In the genomic region with DNA sequence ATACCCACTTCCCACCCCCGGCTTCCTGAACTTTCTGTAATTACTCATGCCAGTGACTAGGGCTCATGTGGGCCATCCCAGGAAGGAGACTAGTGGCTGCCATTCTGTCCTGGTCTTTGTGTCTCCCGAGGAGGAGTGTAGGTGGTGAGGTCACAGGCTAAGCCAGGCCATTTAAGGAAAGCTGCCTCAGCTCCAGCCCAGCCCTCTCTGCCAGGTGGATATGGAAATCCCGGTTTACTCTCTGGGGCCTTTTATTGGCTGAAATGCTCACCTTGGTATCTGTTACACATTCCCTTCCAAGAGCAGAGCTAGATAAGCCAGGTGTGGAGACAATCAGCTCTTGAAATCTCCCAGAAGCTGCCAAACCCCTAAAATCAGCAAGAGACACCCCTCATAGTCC, we compare ENCODE assay signal across 30 mouse cellular contexts. TPM values are rescaled to one million over a fixed set of nuclear protein-coding genes. Genes with fewer than 3 reads are reported as not detected.
A peak's percentile ranks its signal among the peaks of the same experiment; 100 is the strongest.
DNase-seq lines count a peak whose midpoint lies in the region; ATAC-seq and TF ChIP-seq lines count a peak whose summit lies in the region.
"Had no signal": no experiment of that assay in that cellular context is flagged by ENCODE, and none has a peak within 500 bp of the region (broad histone marks: within the 10 kb centered on the region; RNA-seq: fewer than 3 reads in every experiment).

No protein-coding gene starts in this region.

- peak overlapping the region; percentile 34; the same call in 1 of the 2 replicates for H3K27ac ChIP-seq in lung, postnatal 0 days (ENCODE audit: low read length)
- H3K27ac ChIP-seq in ES-E14 (ENCODE audit: insufficient read depth, low read depth, low read length, poor library complexity, severe bottlenecking) = peak overlapping the region; percentile 82
- peak overlapping the region; percentile 70 for H3K27ac ChIP-seq in intestine, embryonic 16.5 days (ENCODE audit: low read length)
- H3K27ac ChIP-seq in stomach, embryonic 16.5 days (ENCODE audit: low read length) = peak overlapping the region; percentile 82
- H3K27ac ChIP-seq: embryonic facial prominence, embryonic 13.5 days; heart, adult 2 months; heart, embryonic 13.5 days; hindbrain, embryonic 12.5 days; limb, embryonic 13.5 days; liver, embryonic 13.5 days; midbrain, embryonic 15.5 days had no signal

- no peak overlapping the region for H3K4me2 ChIP-seq in lung, postnatal 0 days (replicated peaks; ENCODE audit: low read depth, low read length)
- H3K4me2 ChIP-seq in intestine, embryonic 16.5 days (ENCODE audit: low read depth, low read length) = no peak overlapping the region
- H3K4me2 ChIP-seq in stomach, embryonic 16.5 days (ENCODE audit: low read depth, low read length) = no peak overlapping the region
- H3K4me2 ChIP-seq: embryonic facial prominence, embryonic 13.5 days; heart, embryonic 13.5 days; hindbrain, embryonic 12.5 days; limb, embryonic 13.5 days; liver, embryonic 13.5 days; midbrain, embryonic 15.5 days had no signal

- in situ Hi-C loops in ES-E14 (cut with MboI; ENCODE audit: low sequenced_read_pairs in 2 of 2, unreplicated experiment in 2 of 2) = no loop called here

- H3K4me3 ChIP-seq in lung, postnatal 0 days (ENCODE audit: low read depth, low read length) = no peak overlapping the region
- H3K4me3 ChIP-seq in ES-E14 (ENCODE audit: insufficient read depth in 1 of 2, low read depth in 1 of 2, low read length in 2 of 2, poor library complexity in 1 of 2, severe bottlenecking in 1 of 2) = peak overlapping the region; percentile 2 to 35; a peak in 2 of 4 replicates
- H3K4me3 ChIP-seq in intestine, embryonic 16.5 days (ENCODE audit: low read length) = no peak overlapping the region
- no peak overlapping the region for H3K4me3 ChIP-seq in stomach, embryonic 16.5 days (replicated peaks; ENCODE audit: low read length)
- H3K4me3 ChIP-seq: embryonic facial prominence, embryonic 13.5 days; heart, adult 2 months; heart, embryonic 13.5 days; hindbrain, embryonic 12.5 days; limb, embryonic 13.5 days; liver, embryonic 13.5 days; megakaryocyte, embryonic 14.5 days; midbrain, embryonic 15.5 days had no signal

- 20% methylated on average over 3 of the region's 3 CpGs for WGBS in lung, postnatal 0 days
- 27% methylated on average over 3 of the region's 3 CpGs for WGBS in intestine, embryonic 16.5 days
- 25% methylated on average over 3 of the region's 3 CpGs for WGBS in stomach, embryonic 16.5 days

- H3K4me1 ChIP-seq in lung, postnatal 0 days (ENCODE audit: insufficient read depth, low read depth, low read length) = no peaks in the 10 kb centered on the region; the same call in 1 of the 2 replicates
- H3K4me1 ChIP-seq in ES-E14 (ENCODE audit: control insufficient read depth in 2 of 2, insufficient read depth in 2 of 2, low read length in 2 of 2, poor library complexity in 1 of 2) = peaks cover 27 to 45% of the 10 kb centered on the region in 2 experiments
- H3K4me1 ChIP-seq in intestine, embryonic 16.5 days (ENCODE audit: control insufficient read depth, insufficient read depth, low read length) = peaks cover 21% of the 10 kb centered on the region
- peaks cover 21% of the 10 kb centered on the region for H3K4me1 ChIP-seq in stomach, embryonic 16.5 days (ENCODE audit: control insufficient read depth, insufficient read depth, low read length)

- H3K36me3 ChIP-seq in lung, postnatal 0 days (ENCODE audit: insufficient read depth, low read length) = no peaks in the 10 kb centered on the region
- H3K36me3 ChIP-seq in ES-E14 (ENCODE audit: control insufficient read depth, insufficient read depth, low read length, poor library complexity, severe bottlenecking) = peaks cover 23% of the 10 kb centered on the region; the same call in 1 of the 2 replicates
- H3K36me3 ChIP-seq in intestine, embryonic 16.5 days (ENCODE audit: control insufficient read depth, insufficient read depth, low read length) = no peaks in the 10 kb centered on the region
- H3K36me3 ChIP-seq in stomach, embryonic 16.5 days (ENCODE audit: control insufficient read depth, insufficient read depth, low read length) = no peaks in the 10 kb centered on the region; the same call in 1 of the 2 replicates
- H3K36me3 ChIP-seq: embryonic facial prominence, embryonic 13.5 days; G1E; heart, embryonic 13.5 days; hindbrain, embryonic 12.5 days; limb, embryonic 13.5 days; liver, embryonic 13.5 days; midbrain, embryonic 15.5 days had no signal

- no peak for TF ChIP-seq CTCF in lung, postnatal 0 days (IDR thresholded peaks at IDR 0.05)

- ATAC-seq in lung, postnatal 0 days = no peak
- peak; percentile 39 for ATAC-seq in intestine, embryonic 16.5 days
- no peak for ATAC-seq in stomach, embryonic 16.5 days (ENCODE audit: insufficient read depth, low FRiP score)
- ATAC-seq: activated CD4-positive, CD25-positive, alpha-beta regulatory T cell, adult 4 months; forebrain, embryonic 16.5 days; inflammation-experienced regulatory T-cells, adult 6 months; midbrain, embryonic 15.5 days had no signal

- no peak for DNase-seq in lung, postnatal 0 days (ENCODE audit: low spot score)
- DNase-seq in lung, postnatal 36 days = no peak
- DNase-seq in ES-E14 (ENCODE audit: low read depth, low spot score) = no peak
- DNase-seq in liver = no peak
- no peak for DNase-seq in gastrocnemius, postnatal 10 days
- no peak for DNase-seq in heart, postnatal 4 days
- DNase-seq: adrenal gland, adult 8-10 months; cerebellum, adult 18-20 months; cerebellum, postnatal 14 days; gastrocnemius, postnatal 14 days; heart, adult 2 months; heart, postnatal 14 days; kidney, adult 9 months; kidney, postnatal 36 days; liver, embryonic 13.5 days; right cerebral cortex, adult 18-20 months; right cerebral cortex, postnatal 4 days; thymus, postnatal 25 days had no signal

- no peak overlapping the region for H3K9ac ChIP-seq in lung, postnatal 0 days (replicated peaks; ENCODE audit: low read depth)
- peak overlapping the region; percentile 7; the same call in 1 of the 2 replicates for H3K9ac ChIP-seq in ES-E14 (ENCODE audit: insufficient read depth, low read depth, low read length, poor library complexity, severe bottlenecking)
- no peak overlapping the region for H3K9ac ChIP-seq in intestine, embryonic 16.5 days (ENCODE audit: low read depth, low read length)
- H3K9ac ChIP-seq in stomach, embryonic 16.5 days (ENCODE audit: low read length) = no peak overlapping the region
- H3K9ac ChIP-seq: embryonic facial prominence, embryonic 13.5 days; heart, embryonic 13.5 days; hindbrain, embryonic 12.5 days; limb, embryonic 13.5 days; liver, embryonic 13.5 days; midbrain, embryonic 15.5 days had no signal

- peaks cover 12% of the 10 kb centered on the region for H3K27me3 ChIP-seq in lung, postnatal 0 days (replicated peaks; ENCODE audit: insufficient read depth, low read length)
- H3K27me3 ChIP-seq in intestine, embryonic 16.5 days (replicated peaks; ENCODE audit: control insufficient read depth, insufficient read depth, low read length) = peaks cover 13% of the 10 kb centered on the region; the same call in 1 of the 2 replicates
- peaks cover 17% of the 10 kb centered on the region; the same call in 1 of the 2 replicates for H3K27me3 ChIP-seq in stomach, embryonic 16.5 days (ENCODE audit: control insufficient read depth, insufficient read depth, low read length)

- no peak for TF ChIP-seq EP300 in lung, postnatal 0 days (IDR thresholded peaks at IDR 0.05)

- no peaks in the 10 kb centered on the region for H3K9me3 ChIP-seq in lung, postnatal 0 days (ENCODE audit: low read length)
- H3K9me3 ChIP-seq in ES-E14 (ENCODE audit: control insufficient read depth, insufficient read depth, low read depth, low read length) = no peaks in the 10 kb centered on the region
- H3K9me3 ChIP-seq in intestine, embryonic 16.5 days (ENCODE audit: control insufficient read depth, low read length) = no peaks in the 10 kb centered on the region
- H3K9me3 ChIP-seq in stomach, embryonic 16.5 days (replicated peaks; ENCODE audit: control insufficient read depth, low read length) = no peaks in the 10 kb centered on the region
- H3K9me3 ChIP-seq: embryonic facial prominence, embryonic 13.5 days; G1E; heart, embryonic 13.5 days; hindbrain, embryonic 12.5 days; limb, embryonic 13.5 days; liver, embryonic 13.5 days; midbrain, embryonic 15.5 days had no signal

TF ChIP-seq in ES-E14, 5 proteins besides CTCF, POLR2A, EP300 and RAD21:
- no peak for TF ChIP-seq HCFC1 (IDR thresholded peaks at IDR 0.05; ENCODE audit: borderline replicate concordance, insufficient read depth, low read length)
- TF ChIP-seq CHD2 (IDR thresholded peaks at IDR 0.05; ENCODE audit: low read depth, low read length) = no peak
- no peak for TF ChIP-seq ZC3H11A (IDR thresholded peaks at IDR 0.05; ENCODE audit: borderline replicate concordance, low read depth, low read length)
- TF ChIP-seq ZNF384 (IDR thresholded peaks at IDR 0.05; ENCODE audit: low read depth, low read length) = no peak
- TF ChIP-seq MAFK (IDR thresholded peaks at IDR 0.05; ENCODE audit: insufficient read depth, low read depth, low read length) = no peak

RNA-seq across cellular contexts. Expression of gene Cdh1, which starts 5.3 kb away (rescaled TPM):
- polyA plus RNA-seq in lung, postnatal 0 days (2015; fragmentation: Nextera tagmentation; extraction: Ambion mirVana) = 88.2 and 106 TPM in 2 replicates
- 254 and 424 TPM in 2 replicates for total RNA-seq in ES-E14 (2012; rRNA removed)
- 170 and 181 TPM in 2 replicates for polyA plus RNA-seq in intestine, embryonic 16.5 days (2015; fragmentation: Nextera tagmentation; extraction: Ambion mirVana)
- 215 and 267 TPM in 2 replicates for polyA plus RNA-seq in stomach, embryonic 16.5 days (2015; fragmentation: Nextera tagmentation; extraction: Ambion mirVana)
- total RNA-seq in gastrocnemius, postnatal 10 days (2021) = 1 to 10 TPM in 1 of 2 experiments, under 1 TPM in 1; 0.95 to 1.4 TPM
- under 1 TPM; 0.10 to 0.23 TPM for total RNA-seq in heart, postnatal 4 days (2021)
- total RNA-seq: heart, adult 2 months had no signal
- polyA plus RNA-seq: G1E had no signal

RNA-seq across cellular contexts. Expression of gene Gm10073, which starts 35.2 kb away (rescaled TPM):
- polyA plus RNA-seq in lung, postnatal 0 days (2015; fragmentation: Nextera tagmentation; extraction: Ambion mirVana) = 8.0 and 9.0 TPM in 2 replicates
- 83.5 and 86.5 TPM in 2 replicates for total RNA-seq in ES-E14 (2012; rRNA removed)
- polyA plus RNA-seq in intestine, embryonic 16.5 days (2015; fragmentation: Nextera tagmentation; extraction: Ambion mirVana) = 8.4 and 10.6 TPM in 2 replicates
- 13.4 and 26.5 TPM in 2 replicates for polyA plus RNA-seq in stomach, embryonic 16.5 days (2015; fragmentation: Nextera tagmentation; extraction: Ambion mirVana)
- total RNA-seq in gastrocnemius, postnatal 10 days (2021) = 100 to 1,000 TPM; 111 to 136 TPM
- 100 to 1,000 TPM; 125 to 128 TPM for total RNA-seq in heart, postnatal 4 days (2021)

Comparison
In these comparisons a context has a peak if more than half of its experiments do, and no peak if none do; other contexts are left out.
1. H3K4me3 ChIP-seq: peak in ES-E14 (2 of 2); none in lung, postnatal 0 days (single experiment), intestine, embryonic 16.5 days (single experiment) and stomach, embryonic 16.5 days (single experiment).
2. RNA of gene Cdh1, which starts 5.3 kb away (total RNA-seq): 254 to 424 TPM in ES-E14; 0.95 to 1.4 TPM in gastrocnemius, postnatal 10 days and 0.10 to 0.23 TPM in heart, postnatal 4 days; every median in the first group is over 100 times any median in the second.
3. Peak in every context shown above with its lines, with median percentiles within 50 percentile points of each other: H3K27ac ChIP-seq.